ENCODE assay signal across 11 mouse cellular contexts in the genomic region with DNA sequence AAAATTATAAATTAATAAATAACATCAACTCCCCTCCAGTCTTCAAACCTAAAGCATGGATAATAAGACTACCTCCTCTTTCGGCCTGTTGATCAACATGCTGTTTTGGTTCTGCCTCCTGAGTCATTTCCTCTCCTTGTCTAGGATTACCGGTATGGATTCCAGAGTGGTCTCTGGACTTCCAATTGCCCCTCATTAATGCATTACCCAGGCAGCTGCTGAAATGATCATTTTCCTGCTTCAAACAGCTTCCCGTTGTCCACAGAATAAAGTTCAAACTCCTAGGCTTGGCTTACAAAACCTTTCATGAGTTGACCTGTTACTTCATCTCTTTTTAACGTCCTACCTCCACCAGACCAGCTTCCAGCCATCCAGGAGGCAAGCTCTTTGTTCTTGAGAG.
"Had no signal": no experiment of that assay in that cellular context is flagged by ENCODE, and none has a peak within 500 bp of the region (broad histone marks: within the 10 kb centered on the region; RNA-seq: fewer than 3 reads in every experiment).

No protein-coding gene starts in this region.

- H3K9ac ChIP-seq: limb, embryonic 13.5 days; liver, embryonic 14.5 days; midbrain, embryonic 13.5 days; neural tube, embryonic 15.5 days had no signal

- DNase-seq: kidney, postnatal 25 days; lung, adult 18-20 months; right cerebral cortex, adult 18-20 months; right cerebral cortex, postnatal 25 days; thymus, postnatal 14 days had no signal

- H3K36me3 ChIP-seq: limb, embryonic 13.5 days; midbrain, embryonic 13.5 days; neural tube, embryonic 15.5 days had no signal

- ATAC-seq: midbrain, embryonic 13.5 days had no signal

- H3K27ac ChIP-seq: limb, embryonic 13.5 days; liver, embryonic 14.5 days; midbrain, embryonic 13.5 days; neural tube, embryonic 15.5 days; stomach, postnatal 0 days had no signal

- H3K4me2 ChIP-seq: limb, embryonic 13.5 days; midbrain, embryonic 13.5 days; neural tube, embryonic 15.5 days had no signal

- H3K27me3 ChIP-seq: limb, embryonic 13.5 days; midbrain, embryonic 13.5 days; neural tube, embryonic 15.5 days had no signal

- H3K4me3 ChIP-seq: limb, embryonic 13.5 days; midbrain, embryonic 13.5 days; myocyte; neural tube, embryonic 15.5 days had no signal

- H3K9me3 ChIP-seq: limb, embryonic 13.5 days; midbrain, embryonic 13.5 days; neural tube, embryonic 15.5 days had no signal
